Mouse (Mus musculus) ovary, adult 18-20 months (tissue): ENCODE data around the gene Syde1.
"Not testable (repeated sequence)": the region's sequence is repeated elsewhere in the genome, so short reads cannot be mapped to it uniquely, and the experiment has no call there.

ENCODE experiments used
- DNase-seq: peaks from one replicate; pipeline ENCODE4 v3.0.0; 2022; ENCODE audit warnings: low spot score, mixed read lengths

Gene Syde1

DNA sequence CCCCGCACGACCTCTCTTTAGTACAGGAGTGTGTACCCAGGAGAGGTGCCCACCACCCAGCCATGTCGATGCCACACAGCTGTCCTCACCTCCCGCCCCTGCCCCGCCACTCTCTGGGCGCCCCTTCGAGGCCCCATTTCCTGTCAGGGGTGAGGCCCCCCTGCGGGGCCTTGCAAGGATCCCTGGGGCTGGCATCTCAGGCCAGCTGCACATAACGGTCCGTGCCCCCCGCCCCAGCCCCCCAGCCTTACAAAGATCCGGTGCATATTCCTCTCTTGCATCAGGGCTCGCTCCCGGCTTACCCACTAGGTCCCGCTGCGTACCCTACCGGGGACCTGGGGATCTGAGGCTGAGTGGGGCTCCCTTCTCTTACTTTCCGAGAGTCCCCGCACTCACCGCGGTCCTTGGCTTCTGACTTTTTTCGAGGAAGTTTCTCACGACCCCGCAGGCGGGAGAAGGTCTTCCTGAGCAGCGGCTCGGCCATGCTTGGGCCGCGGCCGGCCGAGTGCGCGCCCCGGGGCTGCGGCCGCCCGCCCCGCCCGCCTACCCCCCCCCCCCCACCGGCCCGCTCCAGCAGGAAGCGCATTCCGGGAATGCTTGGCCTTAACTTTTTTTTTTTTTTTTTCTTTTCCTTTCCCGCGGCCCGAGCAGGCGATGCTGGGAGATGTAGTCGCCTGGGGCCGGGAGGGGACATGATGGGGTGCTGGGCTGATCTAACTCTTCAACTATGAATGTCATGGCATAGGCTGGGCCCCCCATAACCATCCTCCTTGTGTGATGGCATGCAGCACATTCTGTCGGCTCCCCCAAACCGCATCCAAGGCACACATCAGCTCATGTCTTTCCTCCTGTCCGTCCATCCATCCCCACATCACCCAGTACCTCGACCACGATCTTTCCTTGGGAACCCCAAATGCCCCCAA, at the start of gene Syde1:
TSS of gene Syde1 (minus strand) at position 559 of the 923 bp plus-strand sequence.
- DNase-seq, result peak; percentile 45

DNA sequence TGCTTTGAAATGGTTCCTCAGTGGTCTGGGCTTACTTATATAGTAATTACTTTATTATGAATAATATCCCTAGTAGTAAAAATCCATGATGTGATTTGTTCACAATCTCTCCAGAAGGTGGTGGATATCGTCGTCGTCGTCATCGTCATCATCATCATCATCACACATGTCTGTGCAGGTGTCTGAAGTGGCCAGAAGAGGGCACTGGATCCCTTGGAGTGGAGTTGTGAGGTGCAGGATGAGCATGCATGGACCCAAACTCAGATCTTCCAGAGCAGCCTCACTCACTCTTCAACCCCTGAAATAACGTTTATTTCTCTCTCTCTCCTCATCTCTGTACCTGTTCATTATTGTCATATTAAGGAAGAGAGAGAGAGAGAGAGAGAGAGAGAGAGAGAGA, 40.5 kb upstream of the Syde1 start:
- no peak for DNase-seq

DNA sequence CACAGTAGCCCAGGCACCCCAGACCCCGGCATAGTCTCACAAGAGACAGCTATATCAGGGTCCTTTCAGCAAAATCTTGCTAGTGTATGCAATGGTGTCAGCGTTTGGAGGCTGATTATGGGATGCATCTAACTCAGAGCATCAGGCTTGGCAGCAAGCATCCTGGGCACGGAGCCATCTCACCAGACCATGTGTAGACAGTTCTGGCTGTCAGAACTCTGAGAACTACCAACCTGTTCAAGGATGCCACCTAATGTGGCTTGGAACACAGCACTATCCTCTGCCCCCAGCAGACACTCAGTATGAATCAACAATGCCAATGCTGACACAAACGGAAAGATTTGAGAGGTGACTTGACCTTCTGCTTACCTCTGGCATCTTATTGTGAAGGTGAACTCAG, 38.4 kb upstream of the Syde1 start:
- DNase-seq, result no peak

DNA sequence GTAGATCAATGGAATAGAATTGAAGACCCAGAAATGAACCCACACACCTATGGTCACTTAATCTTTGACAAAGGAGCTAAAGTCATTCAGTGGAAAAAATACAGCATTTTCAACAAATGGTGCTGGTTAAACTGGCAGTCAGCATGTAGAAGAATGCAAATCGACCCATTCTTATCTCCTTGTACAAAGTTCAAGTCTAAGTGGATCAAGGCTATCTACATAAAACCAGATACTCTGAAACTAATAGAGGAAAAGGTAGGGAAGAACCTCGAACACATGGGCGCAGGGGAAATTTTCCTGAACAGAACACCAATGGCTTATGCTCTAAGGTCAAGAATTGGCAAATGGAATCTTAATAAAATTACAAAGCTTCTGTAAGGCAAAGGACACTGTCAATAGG, 31.4 kb upstream of the Syde1 start:
- not testable (repeated sequence) for DNase-seq

DNA sequence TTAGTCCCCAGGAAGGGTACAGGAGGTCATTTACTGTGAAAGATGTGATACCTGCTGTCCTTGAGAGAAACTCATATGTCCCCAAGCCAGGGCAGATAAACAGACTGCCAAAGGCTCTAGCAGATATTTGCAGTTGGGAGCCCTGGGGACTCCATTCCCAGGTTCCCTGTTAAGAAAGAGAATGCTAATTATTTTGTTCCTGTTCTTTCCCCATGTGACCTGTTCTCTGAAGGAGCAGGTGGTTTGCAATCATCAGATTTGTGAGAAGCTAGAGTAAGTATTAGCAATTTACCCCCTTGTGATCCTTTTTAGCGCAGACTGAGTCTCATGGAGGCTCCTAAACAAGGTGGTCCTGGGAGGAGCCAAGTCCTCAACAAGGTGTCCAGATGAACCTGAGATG, 26.2 kb upstream of the Syde1 start, which contains the start of gene Olfr1357:
TSS of gene Olfr1357 (minus strand) at position 101 of the 400 bp plus-strand sequence.
- no peak for DNase-seq

DNA sequence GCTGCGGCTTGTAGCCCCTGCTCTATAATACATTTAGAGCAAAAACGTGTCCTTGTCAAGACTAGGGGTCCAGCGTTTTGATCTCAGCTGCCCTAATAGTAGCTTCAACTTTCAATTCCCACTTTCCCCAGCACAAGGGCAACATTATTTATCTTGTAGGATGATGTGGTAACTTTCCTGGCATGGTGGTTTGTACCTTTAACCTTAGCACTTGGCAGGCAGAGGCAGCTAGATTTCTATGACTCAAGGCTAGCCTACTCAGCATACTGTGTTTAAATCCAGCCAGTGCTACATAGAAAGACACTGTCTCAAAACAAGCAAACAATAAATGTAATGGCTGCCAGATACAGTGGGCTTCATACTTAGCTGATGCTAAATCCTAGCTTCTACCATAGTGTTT, 15.8 kb upstream of the Syde1 start:
- DNase-seq, result no peak

DNA sequence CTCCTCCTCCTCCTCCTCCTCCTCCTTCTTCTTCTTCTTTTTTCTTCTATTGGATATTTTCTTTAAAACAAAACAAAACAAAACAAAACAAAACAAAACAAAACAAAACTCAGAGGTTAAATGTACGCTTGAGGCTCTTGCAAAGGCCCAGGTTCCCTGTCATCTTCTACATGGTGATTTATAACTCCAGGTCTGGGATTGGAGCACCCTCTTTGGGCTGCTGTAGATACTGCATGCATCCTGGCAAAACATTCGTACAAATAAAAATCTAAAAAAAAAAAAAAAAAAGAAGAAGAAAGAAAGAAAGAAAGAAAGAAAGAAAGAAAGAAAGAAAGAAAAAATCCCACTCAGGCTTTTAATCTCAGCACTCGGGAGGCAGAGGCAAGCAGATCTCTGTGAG, 13.3 kb upstream of the Syde1 start:
- no peak for DNase-seq

DNA sequence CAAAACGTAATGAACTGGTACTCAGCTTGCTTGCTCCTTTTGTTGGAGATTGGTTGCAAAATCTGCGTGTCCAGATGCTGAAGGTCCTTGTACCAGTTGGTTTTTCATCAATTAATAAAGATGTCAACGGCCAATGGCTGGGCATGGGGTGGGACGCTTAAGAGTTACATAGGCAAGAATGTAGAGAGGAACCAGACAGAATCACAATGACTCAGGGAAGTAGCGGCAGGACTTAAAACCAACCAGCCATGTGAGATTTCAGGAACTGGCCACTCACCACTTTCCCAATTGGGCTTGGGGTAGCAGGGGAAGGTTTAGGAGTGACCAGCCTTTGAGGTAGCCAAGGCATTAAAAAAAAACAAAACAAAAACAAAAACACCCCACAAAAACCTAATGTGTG, 8.1 kb upstream of the Syde1 start:
- no peak for DNase-seq

DNA sequence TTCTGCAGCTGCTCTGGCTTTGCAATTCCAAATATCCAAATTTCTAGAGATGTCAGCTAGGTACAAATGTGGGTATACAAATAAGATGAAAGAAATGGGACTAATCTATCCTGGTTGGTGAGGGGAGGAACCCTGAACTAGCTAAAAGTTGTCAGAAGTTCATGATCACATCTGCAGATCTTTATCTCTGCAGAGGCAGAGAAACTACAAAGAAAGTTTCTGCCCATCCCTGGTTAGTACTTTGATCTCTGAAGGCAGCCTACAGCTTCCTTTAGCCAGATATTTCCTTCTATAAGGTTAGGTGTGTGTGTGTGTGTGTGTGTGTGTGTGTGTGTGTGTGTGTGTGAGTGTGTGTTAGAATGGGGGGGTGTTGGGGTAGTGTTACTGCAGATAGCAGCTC, 2.8 kb upstream of the Syde1 start:
- DNase-seq, result no peak

DNA sequence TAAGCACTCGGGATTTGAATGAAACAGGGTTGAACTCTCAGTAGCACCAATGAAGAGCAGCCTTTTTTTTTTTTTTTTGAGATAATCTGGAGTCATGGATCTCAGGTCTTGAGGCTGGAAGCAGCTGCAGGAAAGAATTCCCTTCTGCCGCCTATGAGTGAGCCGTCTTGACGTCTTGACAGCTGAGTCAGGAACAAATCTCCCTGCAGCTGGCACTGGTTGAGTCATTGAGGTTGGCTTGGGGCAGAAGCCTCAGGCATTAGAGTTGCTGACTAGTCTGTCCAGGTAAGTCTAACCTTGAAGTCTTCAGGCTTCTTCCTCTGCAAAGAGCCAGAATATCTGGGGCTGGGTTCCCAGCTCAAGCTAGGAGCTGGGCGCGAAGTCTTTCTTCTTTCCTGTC, 2.4 kb upstream of the Syde1 start:
- no peak for DNase-seq

DNA sequence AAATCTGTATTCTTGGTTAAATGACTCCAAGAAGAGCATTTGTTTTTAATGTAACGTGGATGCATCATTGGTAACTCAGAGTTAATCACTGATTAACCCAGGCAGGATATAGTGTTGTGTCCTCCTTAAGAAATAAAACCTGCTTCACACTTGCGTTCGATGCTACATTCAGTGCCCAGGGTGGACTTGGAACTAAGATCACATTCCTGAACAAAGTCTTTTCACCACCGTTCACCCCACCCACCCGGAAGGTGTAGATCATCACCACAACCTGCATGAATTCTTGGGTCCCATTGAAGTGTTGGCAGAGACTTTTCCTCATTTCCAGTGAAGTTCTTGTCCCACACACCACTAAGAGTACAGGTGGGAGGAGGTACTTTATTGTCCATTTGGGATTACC, 2.0 kb upstream of the Syde1 start:
- DNase-seq, result no peak

DNA sequence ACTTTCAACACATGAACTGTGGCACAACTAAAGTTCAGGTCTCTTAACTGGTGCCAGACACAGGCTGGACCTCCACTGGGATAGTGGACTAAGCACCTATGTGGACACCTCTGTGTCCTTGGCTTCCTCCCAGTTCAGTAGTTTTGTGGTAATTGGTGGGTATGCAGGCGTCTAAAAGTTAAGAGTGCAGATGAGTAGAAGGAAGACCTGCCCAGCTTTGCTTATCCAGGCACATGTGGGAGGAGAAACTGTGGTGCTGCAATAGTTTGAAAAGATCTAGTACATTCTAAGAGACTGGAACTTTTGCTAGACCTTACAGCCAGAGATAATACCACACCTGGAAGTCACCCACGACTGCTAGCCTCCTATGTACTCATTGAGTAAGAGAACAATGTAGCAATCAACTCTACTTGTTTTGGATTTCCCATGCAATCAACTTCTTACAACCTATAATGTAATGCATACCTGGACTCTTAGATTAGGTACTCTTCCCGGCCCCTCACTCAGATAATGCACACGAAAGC, 1.2 kb upstream of the Syde1 start:
- no peak for DNase-seq

DNA sequence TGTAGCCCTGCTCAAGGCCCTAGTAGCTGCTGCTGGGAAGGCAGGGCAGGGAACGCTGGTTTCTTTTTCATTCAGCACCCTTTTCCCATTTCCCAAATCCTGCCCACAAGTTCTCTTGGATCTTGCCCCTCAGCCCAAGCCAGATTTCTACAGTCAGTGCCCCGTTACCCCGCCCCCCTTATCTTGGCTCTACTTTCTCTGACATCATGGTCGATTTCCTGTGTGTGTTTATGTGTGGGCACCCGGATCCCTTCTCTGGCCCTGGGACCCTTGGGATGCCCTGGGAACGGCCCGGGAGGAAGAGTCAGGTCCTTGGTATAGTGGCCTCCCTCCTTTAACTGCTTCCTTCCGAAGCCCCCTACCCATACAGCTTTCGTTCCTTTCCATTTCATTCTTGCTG, 1.0 kb downstream of the Syde1 start:
- no peak for DNase-seq

DNA sequence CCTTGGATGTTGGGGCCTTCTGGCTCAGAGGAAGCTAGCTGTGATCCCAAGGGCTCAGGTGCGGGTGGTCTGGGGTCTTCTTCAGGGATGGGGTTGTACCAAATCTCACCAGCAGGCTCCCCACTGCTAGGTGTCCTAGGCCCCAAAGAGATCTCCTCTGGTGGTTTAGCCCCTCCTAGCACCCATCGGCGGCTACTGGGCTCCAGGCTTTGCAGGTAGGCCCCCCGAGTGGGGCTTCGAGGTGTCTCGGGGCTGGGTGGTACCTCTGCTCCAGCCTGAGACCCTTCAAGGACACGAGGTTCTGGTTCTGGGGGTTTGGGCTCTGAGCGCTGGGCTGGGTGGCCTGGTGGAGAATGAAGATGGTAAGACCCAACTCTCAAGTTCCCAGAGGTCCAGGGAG, 1.9 kb downstream of the Syde1 start:
- no peak for DNase-seq

DNA sequence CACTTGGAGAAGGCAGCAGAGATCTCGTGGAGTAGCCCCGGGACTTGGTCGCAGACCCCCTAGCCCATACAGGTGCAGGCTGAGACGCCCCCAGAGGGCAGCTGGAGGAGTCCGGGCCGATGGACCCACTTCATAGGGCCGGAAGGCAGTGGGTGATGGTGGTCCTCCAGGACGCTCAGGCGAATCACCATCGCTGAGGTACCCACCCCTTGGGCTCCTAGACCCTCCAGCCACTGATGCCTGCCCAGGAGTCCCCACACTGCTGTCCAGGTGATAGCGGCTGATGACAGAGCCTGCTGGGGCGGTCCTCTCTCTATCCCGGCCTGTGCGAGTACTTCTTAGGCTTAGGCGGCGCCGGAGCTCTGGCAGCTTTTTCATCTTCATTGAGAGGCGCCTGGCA, 2.5 kb downstream of the Syde1 start:
- no peak for DNase-seq

DNA sequence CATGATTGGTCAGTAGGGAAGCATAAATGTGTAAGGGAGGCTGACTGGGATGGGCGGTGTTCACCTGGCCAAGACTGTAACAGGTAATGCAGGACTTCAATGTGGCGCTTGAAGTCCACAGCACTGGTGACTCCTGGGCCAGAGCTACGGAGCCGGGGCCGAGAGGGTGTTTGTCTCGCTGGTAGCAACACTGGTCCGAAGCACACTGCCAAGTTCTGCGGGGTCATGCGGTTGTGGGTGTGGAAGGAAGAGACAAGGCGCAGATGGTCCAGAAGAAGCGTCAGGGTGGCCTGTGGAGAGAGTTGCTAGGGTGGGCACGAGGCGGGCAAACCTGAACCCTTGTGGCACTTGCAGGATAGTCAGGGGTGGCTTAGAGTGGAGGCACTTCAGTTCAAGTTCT, 5.7 kb downstream of the Syde1 start:
- no peak for DNase-seq

DNA sequence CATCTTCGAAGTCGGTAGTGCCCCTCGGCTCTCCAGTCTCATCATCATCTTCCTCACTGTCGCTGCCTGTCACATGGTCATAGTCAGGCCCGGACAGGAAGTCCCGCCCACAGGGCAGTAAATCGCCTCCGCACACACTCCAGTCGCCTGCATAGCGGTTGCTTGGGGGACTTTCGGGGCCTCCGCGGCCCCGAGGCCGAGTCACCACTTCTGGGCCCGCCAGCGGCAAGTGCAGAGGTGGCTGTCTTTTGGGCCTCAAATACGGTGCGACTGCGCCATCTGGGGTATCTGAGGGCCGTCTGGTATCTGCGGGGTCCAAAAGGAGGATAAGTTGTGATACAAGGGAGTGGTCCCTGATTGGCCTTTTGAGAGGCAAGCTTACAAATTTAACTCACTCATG, 6.2 kb downstream of the Syde1 start:
- DNase-seq, result no peak

DNA sequence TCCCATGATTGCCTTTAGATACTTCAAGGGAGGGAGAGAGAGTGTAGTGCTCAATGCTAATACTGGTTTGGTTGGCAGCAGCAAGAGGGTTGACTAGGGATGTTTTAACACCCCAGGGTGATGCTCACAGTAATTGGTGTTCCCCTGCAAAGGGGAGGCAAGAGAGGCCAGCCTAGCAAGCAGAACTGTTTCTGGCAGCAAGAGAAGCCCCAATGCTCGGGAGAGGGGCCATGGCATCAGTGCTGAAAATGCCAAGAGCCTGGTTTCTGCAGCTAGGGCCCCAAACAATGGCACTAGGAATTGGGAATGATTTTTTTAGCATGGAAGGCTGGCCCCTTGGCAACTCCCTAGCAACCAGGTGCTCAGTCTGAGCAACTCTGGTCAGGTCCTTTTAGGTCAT, 6.8 kb downstream of the Syde1 start:
- no peak for DNase-seq

DNA sequence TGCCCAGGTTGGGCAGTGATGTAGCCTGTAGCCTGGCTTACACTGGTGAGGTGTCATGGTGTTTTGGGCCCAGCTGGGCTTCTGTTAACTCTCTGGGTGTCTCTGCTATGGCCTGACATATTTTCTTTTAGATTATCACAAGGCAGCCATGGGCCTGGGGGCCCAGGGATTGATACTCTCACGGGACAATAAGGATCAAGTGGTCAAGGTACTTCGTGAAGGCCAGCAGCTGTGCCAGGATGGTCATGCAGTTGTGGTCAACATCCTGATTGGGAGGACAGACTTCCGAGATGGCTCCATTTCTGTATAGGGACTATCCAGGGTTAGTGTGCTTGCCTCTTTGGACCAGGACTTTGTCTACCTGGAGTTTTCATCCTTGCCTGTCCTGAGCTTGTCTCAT, 7.8 kb downstream of the Syde1 start:
- no peak for DNase-seq

DNA sequence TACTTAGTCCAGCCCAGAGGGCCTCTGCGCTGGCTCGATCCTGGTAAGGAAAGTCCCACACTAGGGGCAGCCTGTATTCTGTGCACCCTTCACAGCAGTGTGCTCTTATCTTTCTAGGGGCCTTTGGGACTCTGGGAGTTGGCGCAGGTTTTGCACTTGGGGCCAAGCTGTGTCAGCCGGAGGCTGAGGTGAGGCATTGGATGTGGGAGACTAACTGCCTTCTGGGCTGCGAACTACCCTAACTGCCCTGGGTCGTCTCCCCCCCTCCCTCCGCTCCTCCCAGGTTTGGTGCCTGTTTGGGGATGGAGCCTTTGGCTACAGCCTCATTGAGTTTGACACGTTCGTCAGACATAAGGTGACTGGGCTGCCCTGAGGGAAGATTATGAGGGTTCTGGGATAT, 8.4 kb downstream of the Syde1 start:
- no peak for DNase-seq

DNA sequence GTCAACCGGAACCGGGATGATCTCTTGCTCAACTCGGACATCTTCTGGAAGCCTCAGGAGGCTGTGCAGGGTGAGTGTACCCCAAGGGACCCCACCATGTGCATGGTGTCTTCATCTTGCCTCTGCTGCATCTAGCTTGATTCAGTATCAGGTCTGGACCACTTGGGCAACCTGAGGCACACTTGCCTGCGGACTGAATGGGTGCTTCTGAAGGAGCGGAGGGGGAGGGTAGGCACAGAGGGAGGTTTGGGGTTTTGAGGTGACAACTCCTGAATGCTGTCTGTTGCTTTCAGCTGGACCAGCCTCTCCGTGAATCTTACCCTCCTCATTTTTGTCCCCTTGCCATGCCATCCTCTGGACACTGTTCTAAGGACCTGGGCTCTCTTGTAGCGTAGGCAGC, 10.6 kb downstream of the Syde1 start:
- DNase-seq, result no peak

DNA sequence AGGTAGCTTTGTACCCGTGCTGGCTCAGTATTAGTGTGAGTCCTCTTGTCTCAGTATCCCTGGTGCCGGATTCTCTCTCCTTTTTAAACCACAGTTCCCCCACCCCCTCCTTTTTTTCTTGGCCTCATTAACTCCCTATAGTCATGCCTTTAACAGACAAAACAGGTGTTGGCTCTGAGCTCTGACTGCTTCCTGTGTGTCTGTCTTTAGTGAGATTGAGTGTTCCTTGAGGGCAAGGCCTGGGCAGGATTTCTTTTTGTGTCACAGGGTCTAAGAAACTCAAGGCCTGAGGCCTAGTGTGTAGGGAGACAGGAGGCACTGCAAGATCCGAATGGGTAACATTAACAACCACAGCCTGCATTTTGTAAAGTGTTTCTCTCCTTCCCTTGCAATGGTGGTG, 13.6 kb downstream of the Syde1 start:
- no peak for DNase-seq

DNA sequence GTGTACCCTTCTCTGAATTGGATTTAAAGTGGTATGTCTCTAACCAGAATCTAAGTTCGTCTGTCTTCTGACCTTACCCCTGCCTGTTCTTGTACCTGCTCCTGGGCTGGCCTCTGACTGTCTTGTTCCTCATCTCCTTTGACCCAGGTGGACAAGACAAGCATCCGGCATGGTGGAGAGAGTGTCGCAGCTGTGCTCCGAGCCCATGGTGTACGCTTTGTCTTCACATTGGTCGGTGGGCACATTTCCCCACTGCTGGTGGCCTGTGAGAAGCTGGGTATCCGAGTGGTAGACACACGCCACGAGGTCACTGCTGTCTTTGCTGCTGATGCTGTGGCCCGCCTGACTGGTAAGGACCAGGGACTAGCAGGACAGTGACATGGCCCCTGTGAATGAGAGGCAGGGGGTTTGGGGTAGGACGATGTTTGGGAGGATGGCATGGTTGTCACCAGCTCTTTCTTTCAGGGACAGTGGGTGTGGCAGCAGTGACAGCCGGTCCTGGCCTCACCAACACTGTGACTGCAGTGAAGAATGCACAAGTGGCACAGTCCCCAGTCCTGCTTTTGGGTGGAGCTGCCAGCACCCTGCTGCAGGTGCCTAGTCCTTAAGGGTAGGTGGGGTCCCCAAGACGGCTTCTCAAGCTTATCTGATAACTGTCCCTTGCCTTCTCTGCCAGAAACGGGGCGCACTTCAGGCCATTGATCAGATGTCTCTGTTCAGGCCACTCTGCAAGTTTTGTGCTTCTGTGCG, 15.2 kb downstream of the Syde1 start:
- DNase-seq, result no peak
